Comparison of ENCODE assay signal across 8 mouse cellular contexts in genomic region chr8:119656709-119657464, GRCm38 (mm10). TPM values are rescaled to one million over a fixed set of nuclear protein-coding genes. Genes with fewer than 3 reads are reported as not detected.
DNase-seq lines count a peak whose midpoint lies in the region; ATAC-seq and TF ChIP-seq lines count a peak whose summit lies in the region.
"Had no signal": no experiment of that assay in that cellular context is flagged by ENCODE, and none has a peak within 500 bp of the region (broad histone marks: within the 10 kb centered on the region; RNA-seq: fewer than 3 reads in every experiment).

No protein-coding gene starts in this region.

- no peak overlapping the region for H3K4me3 ChIP-seq in midbrain, embryonic 10.5 days
- H3K4me3 ChIP-seq in midbrain, embryonic 16.5 days (ENCODE audit: low read depth, low read length) = no peak overlapping the region
- H3K4me3 ChIP-seq in stomach, postnatal 0 days (ENCODE audit: low read depth, low read length) = no peak overlapping the region
- no peak overlapping the region for H3K4me3 ChIP-seq in hindbrain, embryonic 12.5 days
- H3K4me3 ChIP-seq: liver, embryonic 15.5 days had no signal

- H3K27ac ChIP-seq in midbrain, embryonic 10.5 days (replicated peaks) = peak overlapping the region; percentile 33; the same call in 1 of the 2 replicates
- H3K27ac ChIP-seq in midbrain, embryonic 16.5 days (ENCODE audit: low read length) = no peak overlapping the region
- H3K27ac ChIP-seq in stomach, postnatal 0 days (replicated peaks) = no peak overlapping the region
- H3K27ac ChIP-seq in hindbrain, embryonic 12.5 days = no peak overlapping the region
- H3K27ac ChIP-seq: liver, embryonic 15.5 days had no signal

- 63% methylated on average over 5 of the region's 5 CpGs for WGBS in midbrain, embryonic 10.5 days
- WGBS in midbrain, embryonic 16.5 days = 60% methylated on average over 5 of the region's 5 CpGs
- 33% methylated on average over 5 of the region's 5 CpGs for WGBS in stomach, postnatal 0 days
- WGBS in hindbrain, embryonic 12.5 days = 63% methylated on average over 5 of the region's 5 CpGs

- no peak for TF ChIP-seq EP300 in stomach, postnatal 0 days (optimal IDR thresholded peaks at IDR 0.05)

- no peaks in the 10 kb centered on the region; the same call in 1 of the 2 replicates for H3K9me3 ChIP-seq in midbrain, embryonic 10.5 days (replicated peaks)
- H3K9me3 ChIP-seq in midbrain, embryonic 16.5 days (replicated peaks; ENCODE audit: control insufficient read depth, low read length, poor library complexity, severe bottlenecking) = no peaks in the 10 kb centered on the region
- no peaks in the 10 kb centered on the region for H3K9me3 ChIP-seq in stomach, postnatal 0 days (ENCODE audit: control insufficient read depth, low read length)
- 0 out of 2 replicates have a peak, but pooled peaks cover 5% of the 10 kb centered on the region for H3K9me3 ChIP-seq in hindbrain, embryonic 12.5 days (replicated peaks)
- H3K9me3 ChIP-seq: liver, embryonic 15.5 days had no signal

- no peak overlapping the region for H3K9ac ChIP-seq in midbrain, embryonic 16.5 days (ENCODE audit: low read depth, low read length)
- no peak overlapping the region for H3K9ac ChIP-seq in stomach, postnatal 0 days (ENCODE audit: low read length)
- H3K9ac ChIP-seq in hindbrain, embryonic 12.5 days = no peak overlapping the region
- H3K9ac ChIP-seq: liver, embryonic 15.5 days had no signal

- ATAC-seq in midbrain, embryonic 16.5 days = no peak
- ATAC-seq in stomach, postnatal 0 days (ENCODE audit: low FRiP score, low TSS enrichment) = peak; percentile 45
- ATAC-seq in hindbrain, embryonic 12.5 days (ENCODE audit: low FRiP score) = no peak

- no peaks in the 10 kb centered on the region for H3K27me3 ChIP-seq in midbrain, embryonic 10.5 days (ENCODE audit: low read depth, poor library complexity, severe bottlenecking)
- H3K27me3 ChIP-seq in midbrain, embryonic 16.5 days (ENCODE audit: control insufficient read depth, insufficient read depth, low read depth, low read length) = no peaks in the 10 kb centered on the region
- no peaks in the 10 kb centered on the region for H3K27me3 ChIP-seq in stomach, postnatal 0 days (ENCODE audit: control insufficient read depth, insufficient read depth, low read length)
- no peaks in the 10 kb centered on the region for H3K27me3 ChIP-seq in hindbrain, embryonic 12.5 days

- peaks cover 38% of the 10 kb centered on the region for H3K4me1 ChIP-seq in midbrain, embryonic 10.5 days
- peaks cover 5% of the 10 kb centered on the region; the same call in 1 of the 2 replicates for H3K4me1 ChIP-seq in midbrain, embryonic 16.5 days (ENCODE audit: control insufficient read depth, insufficient read depth, low read length)
- H3K4me1 ChIP-seq in stomach, postnatal 0 days (replicated peaks; ENCODE audit: control insufficient read depth, insufficient read depth) = no peaks in the 10 kb centered on the region; the same call in 1 of the 2 replicates
- peaks cover 14% of the 10 kb centered on the region for H3K4me1 ChIP-seq in hindbrain, embryonic 12.5 days
- H3K4me1 ChIP-seq: liver, embryonic 15.5 days had no signal

- peak; percentile 70 for TF ChIP-seq CTCF in stomach, postnatal 0 days (IDR thresholded peaks at IDR 0.05; ENCODE audit: low read depth)

- H3K4me2 ChIP-seq in midbrain, embryonic 16.5 days (ENCODE audit: low read length) = no peak overlapping the region
- no peak overlapping the region for H3K4me2 ChIP-seq in stomach, postnatal 0 days (replicated peaks; ENCODE audit: low read depth)
- no peak overlapping the region for H3K4me2 ChIP-seq in hindbrain, embryonic 12.5 days (replicated peaks)
- H3K4me2 ChIP-seq: liver, embryonic 15.5 days had no signal

- no peaks in the 10 kb centered on the region for H3K36me3 ChIP-seq in midbrain, embryonic 10.5 days
- H3K36me3 ChIP-seq in midbrain, embryonic 16.5 days (ENCODE audit: control insufficient read depth, insufficient read depth, low read length) = no peaks in the 10 kb centered on the region
- no peaks in the 10 kb centered on the region for H3K36me3 ChIP-seq in stomach, postnatal 0 days (ENCODE audit: control insufficient read depth, insufficient read depth, low read length)
- no peaks in the 10 kb centered on the region for H3K36me3 ChIP-seq in hindbrain, embryonic 12.5 days
- H3K36me3 ChIP-seq: liver, embryonic 15.5 days had no signal

- DNase-seq in midbrain, embryonic 10.5 days (ENCODE audit: low spot score) = no peak
- DNase-seq in adipocyte (ENCODE audit: low spot score) = peak; percentile 4
- peak; percentile 73 for DNase-seq in heart, postnatal 4 days
- DNase-seq in stomach, postnatal 0 days (ENCODE audit: low spot score) = peak; percentile 68
- no peak for DNase-seq in left cerebral cortex, adult 18-20 months (ENCODE audit: low spot score in 2 of 2)

RNA-seq across cellular contexts. Expression of gene Wfdc1, which starts 9.3 kb away (rescaled TPM):
- polyA plus RNA-seq in midbrain, embryonic 10.5 days (2016; fragmentation: Nextera tagmentation; extraction: Ambion mirVana) = 20.5 and 32.9 TPM in 2 replicates
- polyA plus RNA-seq in midbrain, embryonic 16.5 days (2015; fragmentation: Nextera tagmentation; extraction: Ambion mirVana) = 6.0 and 6.3 TPM in 2 replicates
- total RNA-seq in heart, postnatal 4 days (2021) = 10 to 100 TPM; 26.3 to 26.8 TPM
- polyA plus RNA-seq in stomach, postnatal 0 days (2015; fragmentation: Nextera tagmentation; extraction: Ambion mirVana) = 58.0 and 61.0 TPM in 2 replicates
- polyA plus RNA-seq in hindbrain, embryonic 12.5 days (2016; fragmentation: Nextera tagmentation; extraction: Ambion mirVana) = 1.8 and 2.5 TPM in 2 replicates
- 1 to 10 TPM; 8.3 to 10.0 TPM for total RNA-seq in left cerebral cortex, adult 18-20 months (2021)

RNA-seq across cellular contexts. Expression of gene Kcng4, which starts 21.4 kb away (rescaled TPM):
- 0.19 and 0.52 TPM in 2 replicates for polyA plus RNA-seq in midbrain, embryonic 10.5 days (2016; fragmentation: Nextera tagmentation; extraction: Ambion mirVana)
- polyA plus RNA-seq in midbrain, embryonic 16.5 days (2015; fragmentation: Nextera tagmentation; extraction: Ambion mirVana) = 0.26 and 1.6 TPM in 2 replicates
- total RNA-seq in heart, postnatal 4 days (2021) = not detected
- 0.49 and 0.52 TPM in 2 replicates for polyA plus RNA-seq in stomach, postnatal 0 days (2015; fragmentation: Nextera tagmentation; extraction: Ambion mirVana)
- 0.22 TPM in 1 of 2 replicates, not detected in the other for polyA plus RNA-seq in hindbrain, embryonic 12.5 days (2016; fragmentation: Nextera tagmentation; extraction: Ambion mirVana)
- 1 to 10 TPM; 2.1 to 2.9 TPM for total RNA-seq in left cerebral cortex, adult 18-20 months (2021)
- polyA plus RNA-seq: liver, embryonic 15.5 days had no signal

RNA-seq across cellular contexts. Expression of gene Atp2c2, which starts 42.9 kb away (rescaled TPM):
- polyA plus RNA-seq in midbrain, embryonic 10.5 days (2016; fragmentation: Nextera tagmentation; extraction: Ambion mirVana) = 1.2 and 1.6 TPM in 2 replicates
- 0.18 and 0.20 TPM in 2 replicates for polyA plus RNA-seq in midbrain, embryonic 16.5 days (2015; fragmentation: Nextera tagmentation; extraction: Ambion mirVana)
- not detected for total RNA-seq in heart, postnatal 4 days (2021)
- 7.7 and 8.8 TPM in 2 replicates for polyA plus RNA-seq in stomach, postnatal 0 days (2015; fragmentation: Nextera tagmentation; extraction: Ambion mirVana)
- polyA plus RNA-seq in hindbrain, embryonic 12.5 days (2016; fragmentation: Nextera tagmentation; extraction: Ambion mirVana) = 0.77 and 0.88 TPM in 2 replicates
- 1 to 10 TPM; 1.9 to 2.1 TPM for total RNA-seq in left cerebral cortex, adult 18-20 months (2021)

RNA-seq across cellular contexts. Expression of gene Adad2, which starts 44.3 kb away (rescaled TPM):
- 0.28 TPM in 1 of 2 replicates, not detected in the other for polyA plus RNA-seq in midbrain, embryonic 10.5 days (2016; fragmentation: Nextera tagmentation; extraction: Ambion mirVana)
- polyA plus RNA-seq in midbrain, embryonic 16.5 days (2015; fragmentation: Nextera tagmentation; extraction: Ambion mirVana) = 0.10 and 0.19 TPM in 2 replicates
- total RNA-seq in heart, postnatal 4 days (2021) = not detected
- polyA plus RNA-seq in stomach, postnatal 0 days (2015; fragmentation: Nextera tagmentation; extraction: Ambion mirVana) = not detected in 2 replicates
- 0.18 TPM in 1 of 2 replicates, not detected in the other for polyA plus RNA-seq in hindbrain, embryonic 12.5 days (2016; fragmentation: Nextera tagmentation; extraction: Ambion mirVana)
- under 1 TPM; 0.37 to 0.45 TPM for total RNA-seq in left cerebral cortex, adult 18-20 months (2021)
- polyA plus RNA-seq: liver, embryonic 15.5 days had no signal

RNA-seq across cellular contexts. Expression of gene Taf1c, which starts 51.9 kb away (rescaled TPM):
- 15.3 and 16.7 TPM in 2 replicates for polyA plus RNA-seq in midbrain, embryonic 10.5 days (2016; fragmentation: Nextera tagmentation; extraction: Ambion mirVana)
- polyA plus RNA-seq in midbrain, embryonic 16.5 days (2015; fragmentation: Nextera tagmentation; extraction: Ambion mirVana) = 14.3 and 14.6 TPM in 2 replicates
- total RNA-seq in heart, postnatal 4 days (2021) = 1 to 10 TPM; 4.3 to 4.5 TPM
- 5.9 and 6.2 TPM in 2 replicates for polyA plus RNA-seq in stomach, postnatal 0 days (2015; fragmentation: Nextera tagmentation; extraction: Ambion mirVana)
- polyA plus RNA-seq in hindbrain, embryonic 12.5 days (2016; fragmentation: Nextera tagmentation; extraction: Ambion mirVana) = 13.2 and 14.9 TPM in 2 replicates
- total RNA-seq in left cerebral cortex, adult 18-20 months (2021) = 10 to 100 TPM; 10.7 to 12.3 TPM

Comparison
In these comparisons a context has a peak if more than half of its experiments do, and no peak if none do; other contexts are left out.
1. DNase-seq: peak in adipocyte (single experiment), heart, postnatal 4 days (single experiment) and stomach, postnatal 0 days (single experiment); none in midbrain, embryonic 10.5 days (single experiment) and left cerebral cortex, adult 18-20 months (0 of 2).